Comparison of ENCODE assay signal across 29 mouse cellular contexts in the genomic region with DNA sequence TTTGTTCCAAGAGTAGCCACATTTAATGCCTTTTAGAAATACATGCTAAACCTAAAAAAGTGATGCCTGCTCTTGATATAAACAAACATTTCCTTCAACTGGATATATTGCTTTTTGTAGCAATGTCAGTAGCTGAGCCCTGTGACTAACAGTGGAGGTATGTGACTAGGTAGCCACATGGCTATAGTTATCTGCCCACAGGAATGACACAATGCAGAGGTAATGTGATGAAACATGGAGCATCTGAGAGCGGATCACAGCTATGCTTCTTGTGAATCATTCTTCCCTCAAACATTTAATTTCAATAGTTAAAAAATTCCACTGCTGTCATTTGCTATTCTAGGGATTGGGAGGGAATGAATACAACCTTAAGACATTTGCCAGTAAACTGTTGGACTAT.
A peak's percentile ranks its signal among the peaks of the same experiment; 100 is the strongest.
DNase-seq lines count a peak whose midpoint lies in the region; ATAC-seq lines count a peak whose summit lies in the region.
"Had no signal": no experiment of that assay in that cellular context is flagged by ENCODE, and none has a peak within 500 bp of the region (broad histone marks: within the 10 kb centered on the region; RNA-seq: fewer than 3 reads in every experiment).

No protein-coding gene starts in this region.

- ATAC-seq in hindbrain, embryonic 12.5 days (ENCODE audit: low FRiP score), result no peak
- ATAC-seq in intestine, embryonic 15.5 days, result no peak
- ATAC-seq: activated CD4-positive, CD25-positive, alpha-beta regulatory T cell, adult 4 months; forebrain, embryonic 15.5 days; hindbrain, postnatal 0 days; inflammation-experienced regulatory T-cells, adult 6 months; intestine, postnatal 0 days had no signal

- H3K27ac ChIP-seq in hindbrain, embryonic 12.5 days, result no peak overlapping the region
- no peak overlapping the region for H3K27ac ChIP-seq in intestine, embryonic 15.5 days
- H3K27ac ChIP-seq: embryonic facial prominence, embryonic 10.5 days; embryonic facial prominence, embryonic 13.5 days; forebrain, embryonic 12.5 days; forebrain, embryonic 15.5 days; heart, embryonic 15.5 days; hindbrain, embryonic 10.5 days; hindbrain, embryonic 14.5 days; hindbrain, postnatal 0 days had no signal

- no peak overlapping the region for H3K9ac ChIP-seq in hindbrain, embryonic 12.5 days
- no peak overlapping the region for H3K9ac ChIP-seq in intestine, embryonic 15.5 days
- H3K9ac ChIP-seq: embryonic facial prominence, embryonic 13.5 days; forebrain, embryonic 12.5 days; forebrain, embryonic 15.5 days; heart, embryonic 12.5 days; heart, embryonic 15.5 days; hindbrain, embryonic 14.5 days had no signal

- no peaks in the 10 kb centered on the region for H3K27me3 ChIP-seq in hindbrain, embryonic 12.5 days
- no peaks in the 10 kb centered on the region for H3K27me3 ChIP-seq in intestine, embryonic 15.5 days (replicated peaks)
- H3K27me3 ChIP-seq: embryonic facial prominence, embryonic 13.5 days; forebrain, embryonic 12.5 days; forebrain, embryonic 15.5 days; heart, embryonic 12.5 days; heart, embryonic 15.5 days had no signal

- no peaks in the 10 kb centered on the region for H3K9me3 ChIP-seq in hindbrain, embryonic 12.5 days (replicated peaks)
- no peaks in the 10 kb centered on the region for H3K9me3 ChIP-seq in intestine, embryonic 15.5 days
- H3K9me3 ChIP-seq: embryonic facial prominence, embryonic 10.5 days; embryonic facial prominence, embryonic 13.5 days; forebrain, embryonic 12.5 days; forebrain, embryonic 15.5 days; heart, embryonic 12.5 days; heart, embryonic 15.5 days; hindbrain, embryonic 10.5 days had no signal

- H3K36me3 ChIP-seq in hindbrain, embryonic 12.5 days, result no peaks in the 10 kb centered on the region
- H3K36me3 ChIP-seq in intestine, embryonic 15.5 days, result no peaks in the 10 kb centered on the region
- H3K36me3 ChIP-seq: embryonic facial prominence, embryonic 10.5 days; embryonic facial prominence, embryonic 13.5 days; forebrain, embryonic 12.5 days; forebrain, embryonic 15.5 days; hindbrain, embryonic 10.5 days had no signal

- DNase-seq in 416B (ENCODE audit: low read depth) (peak; percentile 22), NIH3T3 (ENCODE audit: low read depth) (peak; percentile 63)
- peak; percentile 13 for DNase-seq in fat pad, adult 2 months (ENCODE audit: extremely low read depth, low read depth, low spot score)
- no peak for DNase-seq in adrenal gland, postnatal 4 days (ENCODE audit: low spot score in 2 of 2)
- DNase-seq: adrenal gland, adult 8-10 months; adrenal gland, postnatal 25 days; cerebellum, adult 11 months; cerebellum, adult 2 months; cerebellum, adult 9-11 months; cerebellum, postnatal 25 days; gastrocnemius, postnatal 10 days; heart, adult 11 months; heart, postnatal 10 days; heart, postnatal 36 days; kidney, adult 2 months had no signal

- no peak overlapping the region for H3K4me2 ChIP-seq in hindbrain, embryonic 12.5 days (replicated peaks)
- no peak overlapping the region for H3K4me2 ChIP-seq in intestine, embryonic 15.5 days (replicated peaks)
- H3K4me2 ChIP-seq: embryonic facial prominence, embryonic 13.5 days; forebrain, embryonic 12.5 days; forebrain, embryonic 15.5 days; heart, embryonic 12.5 days; heart, embryonic 15.5 days; hindbrain, embryonic 14.5 days had no signal

- no peak overlapping the region for H3K4me3 ChIP-seq in hindbrain, embryonic 12.5 days
- no peak overlapping the region for H3K4me3 ChIP-seq in intestine, embryonic 15.5 days (replicated peaks)
- H3K4me3 ChIP-seq: embryonic facial prominence, embryonic 10.5 days; embryonic facial prominence, embryonic 13.5 days; forebrain, embryonic 12.5 days; forebrain, embryonic 15.5 days; heart, embryonic 12.5 days; heart, embryonic 15.5 days; hindbrain, embryonic 10.5 days had no signal

- 92% methylated on average over 1 of the region's 1 CpGs for WGBS in hindbrain, embryonic 12.5 days
- 93% methylated on average over 1 of the region's 1 CpGs for WGBS in intestine, embryonic 15.5 days

- no peaks in the 10 kb centered on the region for H3K4me1 ChIP-seq in hindbrain, embryonic 12.5 days
- H3K4me1 ChIP-seq in intestine, embryonic 15.5 days (replicated peaks), result no peaks in the 10 kb centered on the region
- H3K4me1 ChIP-seq: embryonic facial prominence, embryonic 13.5 days; forebrain, embryonic 12.5 days; forebrain, embryonic 15.5 days; heart, embryonic 12.5 days; heart, embryonic 15.5 days; hindbrain, embryonic 10.5 days had no signal

Comparison
In these comparisons a context has a peak if more than half of its experiments do, and no peak if none do; other contexts are left out.
1. DNase-seq: peak in 416B (single experiment), NIH3T3 (single experiment) and fat pad, adult 2 months (single experiment); none in adrenal gland, postnatal 4 days (0 of 2).